Mouse (Mus musculus): ENCODE results near the gene Dnase1l2. TPM values are rescaled to one million over a fixed set of nuclear protein-coding genes. Genes with fewer than 3 reads are reported as not detected.

Gene Dnase1l2
- total RNA-seq, 2 experiments from 2014 or later, result 0.49 to 0.99 TPM

Other genes with a start within 250 kb of the Dnase1l2 start
- gene Tbc1d24, start 237.5 kb downstream of the Dnase1l2 start, total RNA-seq (2021), result 1 to 10 TPM; 2.9 to 4.4 TPM
- under 1 TPM; 0.33 to 0.35 TPM for gene Ntn3, start 233.6 kb downstream of the Dnase1l2 start, total RNA-seq (2021)
- 1 to 10 TPM in 1 of 2 experiments, under 1 TPM in 1; 0.96 to 1.1 TPM for gene Tedc2, start 222.3 kb downstream of the Dnase1l2 start, total RNA-seq (2021)
- 1 to 10 TPM in 1 of 2 experiments, under 1 TPM in 1; 0.91 to 1.1 TPM for gene Ccnf, start 191.6 kb downstream of the Dnase1l2 start, total RNA-seq (2021)
- not detected for gene Abca17, start 92.0 kb downstream of the Dnase1l2 start, total RNA-seq (2021)
- gene Abca3, start 91.2 kb downstream of the Dnase1l2 start, total RNA-seq (2021), result 1 to 10 TPM; 6.5 to 7.4 TPM
- gene Rnps1, start 28.5 kb downstream of the Dnase1l2 start, total RNA-seq (2021), result 10 to 100 TPM; 41.7 to 48.3 TPM
- gene Eci1, start 16.5 kb downstream of the Dnase1l2 start, total RNA-seq (2021), result 100 to 1,000 TPM; 129 to 179 TPM
- gene E4f1, start 27.2 kb upstream of the Dnase1l2 start, total RNA-seq (2021), result 10 to 100 TPM in 1 of 2 experiments, 1 to 10 TPM in 1; 9.5 to 11.7 TPM
- gene Pgp, start 27.3 kb upstream of the Dnase1l2 start, total RNA-seq (2021), result 10 to 100 TPM; 50.7 to 54.6 TPM
- gene Bricd5, start 30.8 kb upstream of the Dnase1l2 start, total RNA-seq (2021), result under 1 TPM in 1 of 2 experiments, not detected in 1; 0.26 TPM
- gene Mlst8, start 36.0 kb upstream of the Dnase1l2 start, total RNA-seq (2021), result 10 to 100 TPM; 11.9 to 12.1 TPM
- gene Caskin1, start 45.5 kb upstream of the Dnase1l2 start, total RNA-seq (2021), result under 1 TPM; 0.05 TPM
- gene Traf7, start 84.8 kb upstream of the Dnase1l2 start, total RNA-seq (2021), result 10 to 100 TPM; 23.7 to 30.2 TPM
- gene Rab26, start 91.1 kb upstream of the Dnase1l2 start, total RNA-seq (2021), result under 1 TPM in 1 of 2 experiments, not detected in 1; 0.20 TPM
- gene Pkd1, start 106.7 kb upstream of the Dnase1l2 start, total RNA-seq (2021), result 10 to 100 TPM; 19.8 to 20.3 TPM
- 10 to 100 TPM; 74.9 to 76.8 TPM for gene Tsc2, start 189.5 kb upstream of the Dnase1l2 start, total RNA-seq (2021)
- 1 to 10 TPM; 2.3 TPM for gene Nthl1, start 189.6 kb upstream of the Dnase1l2 start, total RNA-seq (2021)
- 10 to 100 TPM; 27.1 to 36.9 TPM for gene Slc9a3r2, start 207.2 kb upstream of the Dnase1l2 start, total RNA-seq (2021)
- gene Npw, start 215.4 kb upstream of the Dnase1l2 start, total RNA-seq (2021), result not detected
- 10 to 100 TPM; 18.0 to 18.5 TPM for gene Zfp598, start 226.6 kb upstream of the Dnase1l2 start, total RNA-seq (2021)
- not detected for gene Syngr3, start 246.8 kb upstream of the Dnase1l2 start, total RNA-seq (2021)